Mouse (Mus musculus): ENCODE results near the gene Mtmr12.
"Not testable (repeated sequence)": the region's sequence is repeated elsewhere in the genome, so short reads cannot be mapped to it uniquely, and the experiment has no call there.

The Mtmr12 gene

DNA sequence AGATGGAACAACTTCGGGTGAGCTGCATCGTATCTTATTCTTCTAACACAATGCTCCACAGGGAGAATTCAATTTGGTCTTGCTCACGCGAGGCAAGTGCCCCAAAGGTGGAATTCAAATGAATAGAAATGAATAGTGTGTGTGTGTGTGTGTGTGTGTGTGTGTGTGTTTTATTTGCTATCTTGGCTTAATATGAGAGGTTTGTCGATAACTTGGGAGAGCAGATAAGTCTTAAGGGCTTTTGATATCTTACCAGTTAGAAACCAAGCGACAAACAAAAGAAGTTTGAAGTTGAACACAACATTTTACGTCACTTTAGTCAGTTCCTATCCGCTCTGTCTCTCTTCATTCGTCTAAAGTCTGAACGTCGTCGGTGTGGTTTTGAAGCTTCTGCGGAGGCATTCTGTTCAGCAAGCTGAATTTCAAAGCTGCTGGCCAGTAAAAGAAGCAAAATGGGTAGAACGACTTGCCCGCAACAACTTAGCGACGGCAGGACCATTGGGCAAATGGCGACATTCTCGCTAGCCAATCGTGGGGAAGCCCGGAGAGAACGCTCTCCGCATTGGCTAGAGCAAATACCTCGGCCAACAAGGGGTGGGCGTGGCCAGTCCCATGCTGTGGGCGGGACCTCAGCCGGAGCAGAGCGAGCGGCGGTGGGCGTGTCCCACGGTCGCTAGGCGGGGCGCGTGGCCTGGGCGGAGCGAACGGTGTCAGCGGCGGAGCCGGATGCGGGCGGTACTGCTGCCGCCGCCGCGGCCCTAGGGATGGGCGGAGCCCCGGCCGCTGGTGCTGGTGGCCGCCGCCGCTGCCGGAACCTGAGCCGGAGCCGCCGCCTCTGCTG is at the start of gene Mtmr12:
Mtmr12 (plus strand) TSS at position 710 of the 841 bp plus-strand sequence.
- peak; percentile 98 for DNase-seq (ENCODE audit: low read depth)

DNA sequence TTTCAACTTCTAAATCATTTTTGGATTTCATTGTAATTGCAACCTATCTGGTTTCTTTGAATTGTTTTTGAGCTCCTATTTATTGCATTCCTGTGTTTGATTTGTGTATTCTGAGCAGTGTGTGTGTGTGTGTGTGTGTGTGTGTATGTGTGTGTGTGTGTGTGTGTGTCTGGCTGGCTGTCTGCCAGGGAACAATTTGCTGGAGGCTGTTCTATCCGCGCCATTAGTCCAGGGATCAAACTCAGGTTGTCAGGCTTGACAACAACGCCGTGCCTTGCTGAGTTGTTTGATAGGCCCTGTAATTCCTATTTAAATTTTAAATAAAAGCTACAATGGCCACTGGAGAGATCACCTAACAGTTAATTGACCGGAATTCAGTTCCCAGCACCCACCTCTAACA is 26.7 kb upstream of the Mtmr12 start:
- no peak for DNase-seq (ENCODE audit: low read depth)

DNA sequence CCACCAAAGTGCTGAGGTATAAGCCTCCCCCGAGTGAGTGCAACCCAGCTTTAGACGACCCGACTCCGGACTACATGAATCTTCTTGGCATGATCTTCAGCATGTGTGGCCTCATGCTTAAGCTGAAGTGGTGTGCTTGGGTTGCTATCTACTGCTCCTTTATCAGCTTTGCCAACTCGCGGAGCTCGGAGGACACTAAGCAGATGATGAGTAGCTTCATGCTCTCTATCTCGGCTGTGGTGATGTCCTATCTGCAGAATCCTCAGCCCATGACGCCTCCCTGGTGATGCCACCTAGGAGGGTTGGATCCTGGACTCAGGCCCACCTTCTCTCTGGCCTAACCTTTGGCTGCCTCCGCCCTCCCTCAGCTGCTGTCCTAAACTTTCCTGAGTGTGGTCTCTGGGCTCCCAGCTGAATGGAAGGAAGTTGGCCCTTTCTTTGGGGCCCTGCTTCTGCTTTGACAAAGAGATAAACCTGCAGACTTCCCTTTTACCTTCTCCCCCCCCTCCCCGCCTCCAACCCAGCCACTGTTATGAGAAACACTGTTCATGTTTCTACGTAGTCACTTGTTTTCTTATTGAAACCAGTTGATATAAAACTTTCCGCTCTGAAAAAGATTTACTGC is 23.5 kb upstream of the Mtmr12 start:
- peak; percentile 60 for DNase-seq (ENCODE audit: low read depth)

GRCm38 (mm10) chr15:12193880-12194816 is 10.7 kb upstream of the Mtmr12 start:
- DNase-seq (ENCODE audit: low read depth) = no peak

GRCm38 (mm10) chr15:12194817-12195735 is 9.8 kb upstream of the Mtmr12 start:
- no peak for DNase-seq (ENCODE audit: low read depth)

DNA sequence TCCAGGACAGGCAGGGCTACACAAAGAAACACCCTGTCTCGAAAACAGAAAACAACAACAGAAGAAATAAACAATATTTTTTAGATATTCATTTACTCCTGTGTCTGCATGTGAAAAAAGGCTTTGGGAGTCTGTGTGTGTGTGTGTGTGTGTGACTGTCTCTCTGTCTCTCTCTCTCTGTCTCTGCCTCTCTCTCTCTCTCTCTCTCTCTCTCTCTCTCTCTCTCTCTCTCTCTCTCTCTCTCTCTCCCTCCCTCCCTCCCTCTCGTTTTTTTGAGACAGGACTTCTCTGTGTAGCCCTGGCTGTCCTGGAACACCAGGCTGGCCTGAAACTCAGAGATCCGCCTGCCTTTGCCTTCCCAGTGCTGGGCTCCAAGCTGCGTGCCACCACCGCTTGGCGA is 8.9 kb upstream of the Mtmr12 start:
- no peak for DNase-seq (ENCODE audit: low read depth)

- peak; percentile 84 for DNase-seq (ENCODE audit: low read depth)
These were observed 8.2 kb upstream of the Mtmr12 start for GRCm38 (mm10) chr15:12196410-12197191.

DNA sequence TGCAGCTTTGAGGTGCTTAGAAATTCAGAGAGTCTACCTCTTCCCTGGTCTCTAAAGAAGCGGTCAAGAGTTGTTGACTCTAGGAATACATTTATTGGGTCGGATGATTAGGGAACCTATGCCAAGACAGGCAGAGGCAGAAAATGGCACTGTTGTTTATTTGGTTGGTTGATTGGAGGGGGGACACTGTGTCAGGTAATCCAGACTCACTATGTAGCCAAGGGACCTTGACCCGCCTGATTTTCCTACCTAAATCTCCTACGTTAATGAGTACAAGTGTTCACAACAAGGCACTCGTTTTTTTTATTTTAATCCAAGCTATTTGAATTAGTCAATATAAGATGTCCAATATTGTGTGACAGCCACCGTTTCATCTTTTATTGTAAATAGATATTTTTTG is 7.5 kb upstream of the Mtmr12 start:
- DNase-seq (ENCODE audit: low read depth) = no peak

DNA sequence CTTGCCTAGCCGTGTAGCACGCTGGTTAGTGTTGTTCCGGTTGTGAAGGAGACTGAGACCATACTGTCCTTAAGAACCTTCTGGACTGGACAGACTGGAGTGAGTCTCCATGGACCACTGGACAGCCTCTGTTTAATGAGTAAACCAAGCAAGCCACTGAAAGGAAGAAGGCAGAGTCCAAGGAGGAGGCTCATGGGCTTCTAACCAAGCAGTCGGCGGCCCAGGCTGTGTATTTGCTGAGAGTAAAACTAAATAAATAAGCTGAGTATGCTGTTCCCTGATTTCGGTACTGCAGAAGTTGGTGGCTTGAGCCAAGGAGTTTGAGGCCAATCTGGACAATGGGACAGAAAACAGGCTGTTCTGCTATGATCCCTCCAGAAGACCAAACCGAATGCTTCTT is 4.8 kb upstream of the Mtmr12 start:
- no peak for DNase-seq (ENCODE audit: low read depth)

- no peak for DNase-seq (ENCODE audit: low read depth)
These were observed 3.0 kb upstream of the Mtmr12 start for GRCm38 (mm10) chr15:12201856-12202255.

- no peak for DNase-seq (ENCODE audit: low read depth)
These were observed 2.4 kb upstream of the Mtmr12 start for GRCm38 (mm10) chr15:12202456-12202855.

GRCm38 (mm10) chr15:12203008-12203407 is 1.8 kb upstream of the Mtmr12 start:
- not testable (repeated sequence) for DNase-seq (ENCODE audit: low read depth)

- peak; percentile 72 for DNase-seq (ENCODE audit: low read depth)
These were observed 1.1 kb upstream of the Mtmr12 start for GRCm38 (mm10) chr15:12203512-12204318.

- DNase-seq (ENCODE audit: low read depth) = peak; percentile 35
These were observed 503 bp downstream of the Mtmr12 start for GRCm38 (mm10) chr15:12205160-12205901.

- DNase-seq (ENCODE audit: low read depth) = peak; percentile 42
These were observed 1.2 kb downstream of the Mtmr12 start for GRCm38 (mm10) chr15:12205902-12206645.

- peak; percentile 60 for DNase-seq (ENCODE audit: low read depth)
These were observed 1.9 kb downstream of the Mtmr12 start for GRCm38 (mm10) chr15:12206646-12207222.

DNA sequence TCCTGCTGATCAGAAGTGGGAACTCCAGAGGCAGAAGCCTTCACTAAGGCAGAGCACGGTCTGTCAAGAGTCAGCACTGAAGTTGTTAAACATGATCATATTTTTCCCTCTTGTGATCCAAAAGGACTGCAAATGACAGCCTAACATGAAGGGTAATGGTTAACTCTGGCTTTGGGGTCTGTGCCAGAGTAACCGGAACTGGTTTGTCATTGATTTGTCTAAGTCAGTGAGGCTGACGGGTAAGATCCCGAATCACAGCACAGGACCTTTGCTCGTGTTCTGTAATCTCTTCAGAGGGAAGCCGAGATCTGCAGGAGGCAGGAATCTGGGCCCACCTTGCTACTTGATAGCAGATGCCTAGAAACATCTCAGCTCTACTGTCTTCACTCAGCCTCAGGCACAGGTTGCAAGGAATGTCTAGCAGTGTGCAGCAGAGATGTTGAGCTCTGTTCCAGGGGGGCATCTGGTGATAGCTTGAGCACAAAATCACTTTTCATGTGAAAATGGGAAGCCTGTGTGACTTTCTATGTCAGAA is 2.8 kb downstream of the Mtmr12 start:
- DNase-seq (ENCODE audit: low read depth) = no peak

All from 416B (cell line).